Mouse (Mus musculus): ENCODE data around the gene Ntng2.

The Ntng2 gene

DNA sequence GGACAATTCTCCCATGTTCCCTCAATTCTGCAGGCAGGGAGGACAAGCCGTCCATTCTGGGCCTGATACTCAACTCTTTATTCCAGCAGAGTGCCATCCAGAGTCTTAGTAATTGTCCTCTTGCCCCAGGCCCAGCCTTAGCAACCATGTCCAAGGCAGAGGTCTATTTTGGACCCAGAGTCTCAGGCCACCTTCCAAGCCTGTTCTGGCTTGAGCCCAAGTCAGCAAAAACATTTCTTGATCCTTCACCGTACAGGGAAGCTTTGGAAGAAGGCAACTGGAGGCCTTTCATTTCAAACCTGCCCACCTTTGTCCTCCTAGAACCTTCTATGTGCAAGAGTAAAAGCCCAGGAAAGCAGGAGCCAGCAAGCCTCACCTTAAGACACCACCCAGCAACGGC lies 17.8 kb downstream of the Ntng2 start:
- DNase-seq: no peak

DNA sequence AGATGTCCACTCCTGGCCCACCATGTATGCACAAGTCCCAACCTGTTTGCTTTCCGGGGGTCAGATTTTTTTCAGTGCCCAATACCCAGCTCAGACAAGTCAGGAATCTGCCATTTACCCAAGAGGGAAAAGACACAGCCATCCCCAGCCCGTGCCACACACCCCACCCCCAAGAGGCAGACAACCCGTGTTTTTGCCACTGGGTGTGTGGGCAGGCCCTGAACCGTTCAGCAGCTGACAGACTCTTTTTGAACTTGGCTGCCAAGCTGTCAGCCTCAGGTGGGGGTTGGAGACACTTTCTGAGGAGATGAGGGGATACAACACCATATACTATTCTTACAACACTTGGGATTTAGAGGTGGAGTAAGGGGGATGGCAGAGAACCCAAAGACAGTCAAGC lies 18.8 kb downstream of the Ntng2 start:
- DNase-seq: peak; percentile 53

DNA sequence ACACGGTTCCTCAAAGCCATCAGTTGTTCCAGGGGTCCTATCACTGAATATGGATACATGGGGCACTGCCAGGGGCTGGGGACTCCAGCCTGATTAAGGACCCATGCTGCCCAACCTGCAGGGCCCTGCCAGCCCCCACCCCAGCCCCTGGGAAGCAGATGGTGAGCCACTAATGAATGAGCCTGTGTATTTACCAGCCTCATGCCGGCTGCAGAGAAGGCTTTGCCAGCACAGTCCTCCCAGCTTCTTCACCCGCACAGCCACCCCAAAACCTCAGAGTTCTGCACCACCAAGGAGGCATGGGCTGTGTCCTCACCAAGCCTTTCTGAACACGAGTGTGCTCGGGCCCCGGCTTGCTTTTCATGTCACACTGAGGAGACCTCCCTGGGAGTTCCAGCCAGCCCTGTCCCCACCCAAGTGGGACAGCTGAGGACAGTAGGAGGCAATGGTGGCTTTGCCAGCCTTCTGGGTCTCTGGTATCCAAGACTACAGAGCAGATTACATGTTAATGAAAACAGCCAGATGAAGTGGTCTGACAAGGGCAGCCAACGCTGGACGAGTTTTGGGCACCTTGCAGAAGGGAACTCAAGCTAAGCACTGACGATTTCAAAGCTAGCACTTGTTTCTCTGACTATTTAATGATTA lies 22.5 kb downstream of the Ntng2 start:
- DNase-seq: no peak

DNA sequence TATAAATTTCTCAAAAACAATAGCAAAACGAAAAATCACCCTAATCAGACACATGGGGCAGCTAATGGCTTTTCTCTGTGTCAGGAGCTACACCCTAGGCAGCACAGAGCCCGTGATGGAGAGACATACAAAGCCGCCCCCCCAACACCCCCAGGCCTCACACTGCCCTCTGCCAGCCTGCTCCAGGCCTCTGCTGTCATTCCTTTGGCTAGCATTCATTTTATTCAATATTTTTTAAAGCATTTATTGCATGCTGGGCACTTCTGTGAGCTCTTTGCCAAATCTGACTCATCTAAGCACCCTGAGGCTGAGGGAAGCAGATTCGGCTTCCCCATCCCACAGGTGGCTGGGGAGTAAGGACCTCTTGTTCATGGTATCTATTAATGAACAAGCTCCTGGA lies 26.1 kb downstream of the Ntng2 start:
- DNase-seq: no peak

DNA sequence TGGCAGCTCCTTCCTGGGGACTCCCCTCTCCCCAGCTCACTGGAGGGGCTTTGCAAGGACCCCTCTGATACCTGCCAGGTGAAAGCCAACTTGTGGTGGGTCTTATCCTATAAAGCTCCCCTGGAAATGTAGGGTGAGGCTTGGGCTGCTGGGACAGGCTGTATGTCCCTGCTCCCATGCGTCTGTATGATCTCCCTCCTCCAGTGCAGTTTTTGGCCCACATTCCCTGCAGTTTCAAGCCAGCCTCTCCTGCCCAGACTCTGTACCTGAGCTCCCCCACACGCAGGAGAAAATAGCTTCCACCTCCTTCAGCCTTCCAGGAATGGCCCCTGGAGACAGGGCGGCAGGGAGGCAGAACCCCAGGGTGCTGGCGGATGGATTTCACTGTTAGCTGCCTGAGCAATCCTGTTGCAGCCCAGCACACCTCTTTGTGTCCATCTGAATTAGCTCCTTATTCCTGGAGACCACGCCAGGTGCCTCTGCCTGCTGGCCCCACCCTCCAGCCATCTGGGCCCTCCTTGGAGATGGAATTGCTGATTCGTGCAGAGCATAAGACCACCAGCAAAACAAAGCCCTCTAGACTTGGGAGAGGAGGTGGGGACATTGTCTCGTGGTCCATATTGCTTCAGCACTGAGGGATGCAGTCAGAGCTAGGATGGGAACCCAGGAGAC lies 29.1 kb downstream of the Ntng2 start:
- DNase-seq: no peak

DNA sequence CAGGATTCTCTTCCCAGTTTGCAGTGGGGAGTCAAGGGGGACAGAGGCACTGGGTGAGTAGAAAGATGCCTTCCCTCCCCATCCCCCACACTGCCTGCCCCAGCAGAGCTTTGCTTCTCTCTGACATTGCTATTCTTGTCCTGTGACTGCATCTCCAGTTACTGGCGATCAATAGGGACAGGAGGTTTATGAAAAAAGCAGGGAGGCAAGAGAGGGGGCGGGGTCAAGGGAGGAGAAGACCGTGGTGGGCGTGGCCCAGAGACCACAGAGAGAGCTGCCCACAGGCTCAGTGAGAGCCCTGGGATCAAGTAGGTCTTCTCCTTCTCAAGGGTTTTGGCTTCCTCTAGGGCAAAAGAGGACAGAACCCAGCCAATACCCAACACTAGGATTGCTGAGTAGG lies 30.5 kb downstream of the Ntng2 start:
- DNase-seq: no peak

DNA sequence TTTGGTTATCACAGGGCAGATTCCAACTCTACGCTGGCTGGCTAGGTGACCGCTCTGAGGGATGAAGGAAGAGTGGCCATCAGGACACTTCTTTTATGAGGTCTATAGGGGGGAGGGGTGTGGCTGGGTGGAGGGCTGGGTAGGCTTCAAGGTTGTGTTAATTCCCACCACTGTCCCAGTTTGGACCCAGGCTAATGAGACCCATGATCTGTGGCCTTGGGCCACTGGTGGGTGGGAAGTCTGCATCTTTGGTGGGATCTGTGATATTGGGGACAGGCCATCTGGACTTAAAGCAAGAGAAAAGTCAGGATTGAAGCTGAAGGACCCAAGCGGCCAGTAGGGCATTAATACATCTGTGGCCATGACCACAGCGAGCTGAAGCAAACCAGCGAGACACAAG lies 34.0 kb downstream of the Ntng2 start:
- DNase-seq: no peak

DNA sequence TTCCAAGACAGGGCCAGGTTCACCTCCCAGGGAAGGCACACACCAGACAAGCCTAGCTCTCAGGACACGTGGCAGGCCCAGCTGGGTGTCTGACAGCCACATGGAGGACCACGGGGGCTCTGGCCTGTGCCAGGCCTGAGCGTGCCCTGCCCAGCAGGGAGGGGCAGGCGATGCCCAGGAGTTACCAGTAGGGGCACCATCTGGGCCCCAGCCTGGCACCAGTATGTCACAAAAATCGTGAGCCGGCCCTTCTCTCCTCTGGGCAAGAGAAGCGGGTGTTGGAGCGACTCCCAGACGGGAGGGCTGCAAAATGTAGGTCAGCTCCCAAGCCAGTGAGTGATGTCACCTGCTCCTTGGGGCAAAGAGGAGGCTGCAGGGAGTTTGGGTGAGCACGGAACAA lies 34.9 kb downstream of the Ntng2 start:
- peak; percentile 80 for DNase-seq

DNA sequence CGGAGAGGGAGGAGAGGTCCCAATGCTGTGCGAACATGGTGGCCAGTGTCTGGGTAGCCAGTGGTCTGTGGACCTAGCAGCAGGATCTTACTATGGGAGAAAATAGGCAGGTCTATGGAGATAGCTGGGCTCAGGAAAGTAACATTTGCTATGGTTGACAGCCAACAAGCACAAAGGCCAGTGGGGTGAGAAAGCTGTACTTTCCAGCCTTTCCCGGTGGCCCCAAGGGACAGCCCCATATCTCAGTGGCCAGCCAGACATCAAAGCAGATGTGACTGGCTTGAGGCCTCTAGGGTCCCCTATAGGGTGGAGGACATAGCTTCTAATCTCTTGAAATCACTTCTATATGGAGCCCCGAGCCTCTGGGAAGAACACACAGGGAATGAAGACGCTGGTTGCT lies 35.8 kb downstream of the Ntng2 start:
- DNase-seq: no peak

DNA sequence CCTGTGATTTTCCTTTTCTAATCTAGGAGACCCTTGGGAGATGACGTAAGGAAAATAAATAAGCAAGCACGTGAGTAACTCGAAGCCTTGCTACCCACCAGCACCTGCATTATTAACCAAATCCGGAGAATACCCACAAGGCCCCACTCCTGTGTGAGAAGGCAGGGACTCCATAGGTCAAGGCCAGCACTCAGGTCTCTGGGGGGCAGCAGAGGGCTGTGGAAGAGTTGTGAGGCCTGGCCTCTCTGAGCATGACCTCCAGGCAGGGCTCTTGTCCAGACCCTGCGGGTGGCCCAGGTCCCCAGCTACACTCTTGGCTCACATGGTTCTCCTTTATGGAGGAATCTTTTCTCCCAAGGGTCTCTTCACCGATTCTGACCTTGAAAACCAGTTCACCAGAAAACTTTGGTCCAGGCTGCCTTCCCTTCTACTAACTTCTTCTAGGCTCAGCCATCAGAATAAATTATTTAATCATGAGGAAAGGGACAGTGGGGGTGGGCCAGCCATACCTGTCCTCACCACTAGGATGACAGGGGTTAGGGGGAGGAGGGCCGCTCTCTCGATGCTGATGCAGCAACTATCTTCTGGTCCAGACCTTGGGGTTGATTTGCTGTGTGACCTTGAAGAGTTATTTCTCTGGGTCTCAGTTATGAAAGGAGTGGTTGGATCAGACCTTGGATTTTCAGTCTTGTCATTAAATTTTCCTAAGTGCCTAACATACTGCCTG lies 36.4 kb downstream of the Ntng2 start:
- DNase-seq: no peak

DNA sequence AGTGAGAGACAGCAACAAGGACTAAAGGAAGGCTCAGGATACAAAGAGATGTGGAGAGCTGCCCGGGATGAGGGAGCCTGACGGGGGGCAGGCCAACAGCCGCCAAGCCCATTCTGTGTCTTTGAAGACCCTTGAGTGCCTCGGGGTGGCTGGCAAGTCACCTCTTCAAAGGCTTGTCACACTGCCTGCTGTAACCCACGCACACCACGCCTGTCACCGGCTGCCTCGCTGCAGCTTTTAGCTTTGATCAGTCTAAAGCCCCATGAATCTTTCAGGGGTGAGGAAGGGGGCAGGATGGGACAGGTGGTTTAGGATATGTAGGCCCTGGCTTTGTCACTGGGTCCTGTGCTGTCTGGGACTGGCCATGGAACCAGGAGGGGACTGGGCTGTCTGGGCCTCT lies 46.6 kb downstream of the Ntng2 start:
- no peak for DNase-seq

DNA sequence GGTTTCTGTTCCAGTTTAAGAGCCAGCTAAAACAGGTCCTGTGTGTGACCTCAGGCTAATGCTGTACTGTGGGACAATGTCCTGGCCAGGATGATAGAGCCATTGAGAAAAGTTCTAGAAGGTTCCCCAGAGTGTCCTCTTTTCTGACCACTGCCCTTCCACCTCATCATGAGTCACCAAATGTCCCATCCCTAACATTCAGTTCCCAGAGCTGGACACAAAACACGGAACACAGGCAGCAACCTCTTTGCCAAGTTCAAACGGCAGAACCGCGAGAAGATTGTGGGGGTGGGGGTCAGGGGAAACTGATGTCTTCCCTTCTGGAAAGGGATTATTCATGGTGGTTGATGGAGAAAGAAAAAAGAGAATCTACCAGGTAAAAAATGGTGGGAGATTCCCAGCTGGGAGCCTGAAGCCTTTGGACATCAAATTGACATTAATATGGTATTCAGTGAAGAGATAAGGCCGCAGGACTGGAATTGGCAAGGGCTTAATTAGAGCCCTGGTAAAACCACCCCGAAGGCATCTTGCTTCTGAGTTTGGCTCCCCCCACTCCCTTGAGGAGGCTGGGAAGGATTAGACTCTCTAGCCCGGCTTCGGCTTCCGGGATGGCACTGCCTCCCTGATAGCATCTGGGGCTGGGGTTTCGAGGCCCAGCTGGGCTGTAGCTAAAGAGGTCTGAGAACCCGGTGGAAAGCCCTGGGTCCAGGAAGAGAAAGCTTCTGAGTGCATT lies 51.4 kb downstream of the Ntng2 start:
- no peak for DNase-seq

DNA sequence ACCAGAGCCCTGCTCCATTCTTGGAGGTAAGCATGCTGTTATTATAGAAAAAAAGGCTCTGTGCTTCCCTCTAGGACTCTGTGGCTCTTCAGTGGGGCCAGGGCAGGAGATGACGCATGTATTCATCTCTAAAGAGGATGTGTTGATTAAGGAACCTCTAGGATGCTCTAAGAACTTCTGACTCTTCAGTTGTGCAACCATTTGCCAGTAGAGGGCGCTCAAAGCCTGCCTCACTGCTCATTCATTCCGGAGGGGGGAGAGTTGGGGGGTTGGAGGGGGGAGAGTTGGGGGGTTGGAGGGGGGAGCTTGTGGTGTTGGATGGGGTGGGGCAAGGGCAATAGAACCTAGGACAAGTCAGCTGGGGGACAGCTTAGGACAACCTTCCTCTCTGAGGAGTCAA lies 52.9 kb downstream of the Ntng2 start:
- peak; percentile 35 for DNase-seq

DNA sequence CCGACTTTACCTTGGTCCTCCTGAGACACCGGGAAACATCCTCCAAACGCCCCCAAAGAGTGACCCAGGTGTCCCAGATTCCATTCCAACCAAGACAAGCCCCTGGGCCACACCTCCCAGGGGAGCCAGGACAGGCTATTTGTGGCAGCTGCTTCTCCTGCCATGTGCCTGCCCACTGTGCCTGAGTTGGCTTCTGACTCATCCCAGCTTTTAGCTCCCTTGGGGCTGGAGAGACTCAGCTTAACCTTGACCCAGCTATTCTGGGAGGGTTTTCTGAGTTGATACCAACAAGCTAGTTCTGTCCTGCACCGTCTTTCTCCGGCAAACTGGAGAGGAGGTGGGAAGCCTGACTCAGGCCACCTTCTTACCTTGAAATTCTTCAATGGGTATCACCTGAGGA lies 54.4 kb downstream of the Ntng2 start:
- DNase-seq: no peak

DNA sequence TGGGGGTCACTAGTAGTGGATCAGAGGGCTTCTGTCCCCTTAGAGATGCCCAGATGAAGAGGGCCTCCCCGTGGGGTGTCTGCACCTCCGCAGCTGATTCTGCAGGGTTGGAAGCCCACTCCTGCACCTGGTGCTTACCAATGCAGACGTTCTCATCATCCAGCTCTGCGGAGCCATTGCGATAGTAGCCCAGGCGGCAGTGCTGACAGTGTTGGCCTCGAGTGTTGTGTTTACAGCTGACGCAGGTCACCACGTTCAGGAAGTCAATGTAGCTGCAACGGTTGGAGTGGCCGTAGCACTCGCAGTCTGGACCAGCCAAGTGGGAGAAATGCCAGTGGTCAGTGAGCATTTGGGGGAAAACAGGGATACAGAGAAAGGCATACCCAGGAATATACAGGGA lies 56.0 kb downstream of the Ntng2 start:
- no peak for DNase-seq

DNA sequence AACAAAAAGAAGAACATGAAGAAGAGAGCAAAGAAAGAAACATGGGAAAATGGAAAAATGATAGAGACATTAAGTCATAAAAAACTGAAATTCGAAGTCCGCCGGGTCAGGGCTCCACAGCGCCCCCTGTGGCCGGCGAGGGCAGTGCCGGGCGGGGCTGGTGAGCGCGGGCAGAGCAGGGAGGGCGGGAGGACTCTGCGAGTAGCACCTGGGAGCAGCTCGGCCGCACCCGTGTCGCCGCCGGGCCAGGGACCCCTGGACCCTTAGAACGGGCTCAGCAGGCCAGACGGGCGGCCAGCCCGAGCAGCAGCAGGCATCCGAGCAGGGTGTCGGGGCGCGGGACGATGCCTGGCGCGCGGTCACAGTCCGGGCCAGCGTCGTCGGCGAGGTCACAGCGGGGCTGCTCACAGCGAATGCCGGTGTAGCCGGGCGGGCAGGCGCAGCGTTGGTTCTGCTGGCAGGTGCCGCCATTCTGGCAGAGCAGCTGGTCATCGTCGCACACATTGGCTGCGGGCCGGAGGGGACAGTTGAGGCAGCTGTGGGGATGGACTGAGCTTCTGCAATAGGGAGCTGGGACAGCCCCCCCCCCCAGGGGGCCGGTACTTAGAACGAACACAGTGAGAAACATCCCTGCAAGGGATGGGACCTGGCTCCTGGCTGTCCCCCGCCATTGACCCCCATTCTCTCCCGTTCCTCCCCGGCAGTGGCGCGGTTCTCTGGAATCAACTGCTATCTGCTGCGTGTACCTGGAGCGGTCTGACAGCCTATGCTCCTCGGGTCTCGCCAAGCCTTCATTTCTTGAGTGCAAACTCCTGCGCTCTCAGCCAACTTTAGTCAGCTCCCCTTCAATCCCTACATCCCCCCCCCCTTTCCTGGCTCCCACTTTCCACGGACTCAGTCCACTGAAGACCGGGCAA lies 58.0 kb downstream of the Ntng2 start:
- DNase-seq: peak; percentile 61

DNA sequence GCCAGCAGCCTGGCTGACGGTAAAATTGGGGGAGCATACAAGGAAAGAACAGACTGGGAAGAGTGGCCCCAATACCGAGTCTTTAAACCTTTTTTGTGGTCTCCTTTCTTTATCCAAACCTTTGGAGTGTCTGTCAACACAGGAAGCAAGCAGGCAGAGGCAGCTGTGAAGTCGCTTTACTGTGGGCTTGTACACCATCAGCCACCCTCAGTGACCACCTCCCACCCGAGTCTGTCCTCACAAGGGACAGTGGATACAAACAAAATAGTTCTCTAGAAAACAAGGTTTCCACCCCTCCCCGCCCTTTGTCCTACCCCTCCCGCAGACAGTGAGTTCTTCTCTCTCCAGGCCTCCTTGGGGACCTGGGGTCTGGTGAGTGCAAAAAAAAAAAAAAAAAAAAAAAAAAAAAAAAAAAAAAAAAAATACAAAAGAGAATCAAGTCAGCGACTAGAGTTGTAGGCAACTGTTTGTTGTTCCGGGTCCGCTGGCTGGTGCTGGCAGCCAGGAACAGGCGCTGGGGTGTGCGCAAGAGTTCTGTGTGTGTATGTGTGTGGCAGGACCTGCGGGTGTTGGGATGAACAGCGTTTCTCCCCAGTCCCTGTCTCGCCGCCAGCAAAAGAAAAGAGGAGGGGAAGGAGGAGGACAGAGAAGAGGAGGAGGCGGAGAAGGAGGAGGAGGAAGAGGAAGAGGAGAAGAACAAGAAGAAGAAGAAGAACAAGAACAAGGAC lies 58.8 kb downstream of the Ntng2 start:
- no peak for DNase-seq

DNA sequence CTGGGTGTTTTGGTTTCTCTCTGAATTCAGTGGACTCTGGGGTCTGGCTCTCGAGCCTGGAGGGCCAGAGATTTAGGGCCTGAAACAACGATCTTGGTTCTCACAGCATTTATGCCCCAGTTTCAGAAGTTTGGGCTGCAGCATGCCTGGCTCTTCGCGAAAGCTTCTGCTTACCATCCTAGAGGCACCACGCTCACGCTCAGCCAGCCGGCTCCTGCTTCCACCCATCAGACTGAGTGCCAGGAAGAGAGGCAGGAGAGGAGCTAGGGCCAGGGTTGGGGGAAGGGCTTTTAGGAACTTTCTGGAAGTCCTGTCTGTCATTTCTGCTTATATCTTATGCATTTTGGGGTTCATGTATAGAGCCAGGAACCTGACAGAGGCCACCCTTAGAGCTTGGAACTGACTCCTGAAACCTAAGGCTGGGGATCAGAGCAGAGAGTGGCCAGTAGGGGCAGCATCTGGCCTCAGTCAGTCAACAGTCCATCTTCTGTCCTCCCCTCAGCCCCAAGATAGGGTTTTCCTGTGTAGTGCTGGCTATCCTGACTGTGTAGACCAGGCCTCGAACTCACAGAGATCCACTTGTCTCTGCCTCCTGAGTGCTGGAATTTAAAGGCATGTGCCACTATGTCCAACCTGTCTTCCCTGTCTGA lies 60.1 kb downstream of the Ntng2 start:
- DNase-seq: no peak

DNA sequence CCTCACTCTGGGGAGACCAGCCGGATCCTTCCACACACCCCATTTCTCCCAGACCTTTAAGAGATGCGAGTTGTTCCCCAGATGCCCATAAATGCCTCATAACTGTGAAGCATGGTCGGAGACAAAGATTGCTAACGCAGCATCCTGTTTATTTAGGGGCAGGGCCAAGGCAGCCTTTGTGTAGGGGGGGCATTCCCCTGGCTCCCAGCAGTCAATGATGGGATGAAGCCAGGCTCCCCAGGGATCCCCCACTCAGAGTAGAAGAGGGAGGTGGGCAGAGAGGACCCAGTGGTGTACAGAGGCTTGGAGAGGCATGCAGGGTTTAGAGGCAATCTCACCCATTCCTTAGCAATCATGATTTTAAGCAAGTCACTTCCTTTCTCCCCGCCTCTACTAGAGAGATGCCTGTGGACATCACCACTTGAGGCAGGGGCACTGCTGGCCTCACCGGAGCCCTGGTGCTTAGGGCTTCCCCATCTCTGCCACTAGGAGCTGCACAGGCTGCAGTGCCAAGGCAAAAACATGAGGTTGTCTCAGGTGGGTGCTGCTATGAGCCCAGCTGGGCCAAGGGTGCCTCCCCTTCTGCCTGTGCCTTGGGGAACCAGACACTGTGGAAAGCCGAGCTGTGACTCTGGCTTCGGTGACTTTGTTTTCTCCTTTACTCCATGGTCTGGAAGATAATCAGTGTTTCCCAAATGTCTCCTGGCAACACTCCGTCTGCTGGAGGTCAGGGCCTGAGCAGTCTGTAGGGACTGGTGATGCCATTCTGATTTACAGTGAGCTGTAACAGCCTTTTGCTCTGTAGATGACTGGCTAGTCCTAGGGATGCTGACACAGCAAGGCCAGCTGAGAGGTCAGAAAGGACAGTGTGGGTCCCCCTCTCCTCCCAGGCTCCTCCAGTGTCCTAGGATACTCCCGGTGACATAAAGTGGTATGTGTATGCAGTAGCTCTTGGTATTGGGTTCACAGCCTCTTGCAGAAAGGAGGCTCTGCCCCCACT lies 61.3 kb downstream of the Ntng2 start:
- no peak for DNase-seq

DNA sequence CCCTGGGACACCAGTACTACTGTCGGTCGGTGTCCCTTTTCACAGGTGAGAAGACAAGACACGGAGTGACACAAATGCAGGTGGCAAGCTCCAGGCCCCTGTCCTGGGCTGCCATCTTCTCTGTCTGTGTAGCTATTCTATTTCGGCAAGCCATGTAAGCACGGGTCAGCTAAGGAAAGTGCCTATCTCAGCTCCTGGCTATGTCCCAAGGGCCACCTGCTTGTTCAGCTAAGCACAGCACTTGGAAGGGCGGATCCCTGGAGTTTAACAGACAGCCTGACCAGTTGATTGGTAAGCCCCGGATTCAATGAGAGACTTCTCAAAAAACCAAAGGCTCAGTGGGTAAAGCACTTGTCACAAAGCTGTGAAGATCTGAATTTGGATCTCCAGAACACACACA lies 62.4 kb downstream of the Ntng2 start:
- no peak for DNase-seq

Data from right cerebral cortex, adult 18-20 months (tissue).